Mouse (Mus musculus) midbrain, embryonic 16.5 days (tissue): ENCODE results near the gene Higd2a. TPM values are rescaled to one million over a fixed set of nuclear protein-coding genes. Genes with fewer than 3 reads are reported as not detected.
"Not testable (repeated sequence)": the region's sequence is repeated elsewhere in the genome, so short reads cannot be mapped to it uniquely, and the experiment has no call there.

Experiments
- ATAC-seq: fragments of 200-750 bp; cut with Nextera tagmentation; 2 replicates; pipeline ENCODE4 v1.8.0; 2017; ENCODE audit warnings: moderate TSS enrichment
- H3K27ac ChIP-seq: fragments of 300-500 bp; sonication (generic); 2 replicates; pipeline ENCODE4 v1.5.1; 2014; ENCODE audit warnings: mild to moderate bottlenecking, low read length, mixed read lengths
- H3K27me3 ChIP-seq: fragments of 300-500 bp; sonication (generic); 2 replicates; pipeline ENCODE4 v1.6.1; 2014; ENCODE audit warnings: low read depth, low read length, mixed read lengths; ENCODE audit not compliant: control insufficient read depth, insufficient read depth
- H3K36me3 ChIP-seq: fragments of 300-500 bp; sonication (generic); 2 replicates; pipeline ENCODE4 v1.6.1; 2014; ENCODE audit warnings: mild to moderate bottlenecking, low read length, moderate library complexity, mixed read lengths; ENCODE audit not compliant: control insufficient read depth, insufficient read depth
- H3K4me1 ChIP-seq: fragments of 300-500 bp; sonication (generic); 2 replicates; pipeline ENCODE4 v1.6.1; 2014; ENCODE audit warnings: mild to moderate bottlenecking, low read length, mixed read lengths; ENCODE audit not compliant: control insufficient read depth, insufficient read depth
- H3K4me2 ChIP-seq: fragments of 300-500 bp; sonication (generic); 2 replicates; pipeline ENCODE4 v1.6.1; 2014; ENCODE audit warnings: mild to moderate bottlenecking, low read length, mixed read lengths
- H3K4me3 ChIP-seq: fragments of 300-500 bp; sonication (generic); 2 replicates; pipeline ENCODE4 v1.5.1; 2014; ENCODE audit warnings: low read depth, mild to moderate bottlenecking, low read length, moderate library complexity, mixed read lengths
- H3K9ac ChIP-seq: fragments of 300-500 bp; sonication (generic); 2 replicates; pipeline ENCODE4 v1.6.1; 2014; ENCODE audit warnings: low read depth, low read length, mixed read lengths
- H3K9me3 ChIP-seq: fragments of 300-500 bp; sonication (generic); replicated peaks from 2 replicates; pipeline ENCODE4 v1.6.1; 2014; ENCODE audit warnings: mild to moderate bottlenecking, low read length, mixed read lengths; ENCODE audit not compliant: control insufficient read depth, poor library complexity, severe bottlenecking
- WGBS: fragments of 180-500 bp; shearing (Covaris S2); extraction: QIAGEN DNeasy Blood & Tissue Kit; methylation state at CpG from one replicate; pipeline ENCODE4 v1.1.7; 2014; 5-methylcytosine and 5-hydroxymethylcytosine counted together
- polyA plus RNA-seq: library from polyadenylated mRNA; unstranded; fragments of >200 nt; fragmentation: Nextera tagmentation; extraction: Ambion mirVana; gene quantifications from 2 replicates; pipeline ENCODE4 v1.2.1, GENCODE M21; 2015

Gene Higd2a
- polyA plus RNA-seq, 1 experiment from 2014 or later = 240 TPM

GRCm38 (mm10) chr13:54607204-54607603, 17.2 kb downstream of the Higd2a start:
- WGBS = 73% methylated on average over 5 of the region's 5 CpGs
- H3K9me3 ChIP-seq = no peaks in the 10 kb centered on the region
- 0 out of 2 replicates have a peak, but pooled peaks cover 9% of the 10 kb centered on the region for H3K36me3 ChIP-seq
- ATAC-seq = no peak
- H3K27ac ChIP-seq = no peak overlapping the region
- no peaks in the 10 kb centered on the region; the same call in 1 of the 2 replicates for H3K27me3 ChIP-seq
- peaks cover 25% of the 10 kb centered on the region for H3K4me1 ChIP-seq
- H3K9ac ChIP-seq = no peak overlapping the region
- H3K4me2 ChIP-seq = no peak overlapping the region
- no peak overlapping the region for H3K4me3 ChIP-seq

DNA sequence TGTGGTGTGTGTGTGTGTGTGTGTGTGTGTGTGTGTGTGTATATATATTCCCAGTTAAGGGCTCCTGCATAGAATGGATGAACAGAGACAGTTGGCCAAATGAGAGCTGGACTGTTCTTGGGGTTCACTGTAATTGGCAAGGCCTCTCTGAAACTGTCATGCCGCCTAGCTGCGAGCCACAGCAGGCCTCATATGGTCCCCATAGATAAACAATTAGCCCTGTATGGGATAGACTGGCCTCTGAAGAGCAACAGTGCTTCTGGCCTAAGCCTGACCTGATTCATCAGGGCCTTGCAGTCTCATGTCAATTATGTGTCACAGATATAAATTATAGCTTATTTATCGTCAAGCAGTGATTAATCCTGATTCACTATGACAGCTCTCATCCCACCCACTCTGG, 18.0 kb downstream of the Higd2a start:
- H3K4me2 ChIP-seq = peak overlapping the region; percentile 77
- no peak overlapping the region for H3K9ac ChIP-seq
- H3K36me3 ChIP-seq = 0 out of 2 replicates have a peak, but pooled peaks cover 9% of the 10 kb centered on the region
- no peak overlapping the region for H3K27ac ChIP-seq
- no peak for ATAC-seq
- H3K4me3 ChIP-seq = no peak overlapping the region
- H3K4me1 ChIP-seq = peaks cover 25% of the 10 kb centered on the region
- no peaks in the 10 kb centered on the region for H3K9me3 ChIP-seq
- no peaks in the 10 kb centered on the region; the same call in 1 of the 2 replicates for H3K27me3 ChIP-seq
- 67% methylated on average over 3 of the region's 3 CpGs for WGBS

GRCm38 (mm10) chr13:54608666-54609065, 18.7 kb downstream of the Higd2a start:
- peaks cover 25% of the 10 kb centered on the region for H3K4me1 ChIP-seq
- 8% methylated on average over 8 of the region's 8 CpGs for WGBS
- no peaks in the 10 kb centered on the region; the same call in 1 of the 2 replicates for H3K27me3 ChIP-seq
- H3K4me2 ChIP-seq = peak overlapping the region; percentile 77
- no peaks in the 10 kb centered on the region for H3K9me3 ChIP-seq
- no peak for ATAC-seq
- peak overlapping the region; percentile 42 for H3K9ac ChIP-seq
- H3K27ac ChIP-seq = 0 out of 2 replicates have a peak overlapping the region, but pooled peaks have one; percentile 9
- H3K4me3 ChIP-seq = peak overlapping the region; percentile 21
- 0 out of 2 replicates have a peak, but pooled peaks cover 9% of the 10 kb centered on the region for H3K36me3 ChIP-seq

DNA sequence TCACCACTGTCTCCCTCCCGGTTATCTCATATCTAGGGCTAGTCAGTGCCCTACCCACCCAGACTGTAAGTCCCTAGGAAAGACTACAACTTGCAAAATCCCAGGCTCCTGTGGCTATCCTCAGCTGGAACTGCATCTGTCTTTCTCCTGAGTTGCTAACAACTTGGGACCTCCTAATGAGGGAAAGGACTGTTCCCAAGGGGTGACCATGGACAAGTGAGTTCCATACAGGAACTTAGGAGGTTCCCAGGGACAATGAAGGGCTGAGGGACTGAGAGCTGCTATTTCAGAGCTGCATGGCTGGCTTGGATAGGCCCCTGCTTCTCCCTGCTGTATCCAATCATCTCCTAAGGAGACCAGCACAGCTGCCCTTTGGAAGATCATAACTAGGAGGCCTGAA, 19.3 kb downstream of the Higd2a start:
- no peak for ATAC-seq
- Histone ChIP-seq H3K4me3 (peak overlapping the region; percentile 21), H3K4me2 (peak overlapping the region; percentile 77), H3K36me3 (0 out of 2 replicates have a peak, but pooled peaks cover 8% of the 10 kb centered on the region), H3K27ac (no peak overlapping the region), H3K4me1 (peaks cover 25% of the 10 kb centered on the region), H3K9ac (peak overlapping the region; percentile 42; the same call in 1 of the 2 replicates), H3K27me3 (no peaks in the 10 kb centered on the region; the same call in 1 of the 2 replicates), H3K9me3 (no peaks in the 10 kb centered on the region)
- 7% methylated on average over 1 of the region's 1 CpGs for WGBS

DNA sequence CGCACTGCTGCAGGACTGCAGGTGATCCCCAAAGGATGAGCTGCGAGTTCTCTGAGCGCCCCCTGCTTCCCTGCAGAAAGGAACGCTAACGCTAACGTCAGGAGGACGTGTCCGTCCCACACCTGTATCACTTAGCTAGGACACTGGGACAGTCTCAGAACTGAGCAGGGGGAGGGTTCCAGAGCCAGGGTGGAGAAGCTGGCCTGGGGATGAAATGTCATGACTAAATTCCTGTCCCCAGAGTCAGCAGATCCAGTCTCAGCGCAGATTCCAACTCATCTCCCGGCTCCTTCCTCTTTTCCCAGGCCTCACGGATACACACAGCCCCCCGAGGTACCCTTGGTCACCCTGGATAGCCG, 20.6 kb downstream of the Higd2a start:
- Histone ChIP-seq H3K4me3 (peak overlapping the region; percentile 81), H3K27me3 (no peaks in the 10 kb centered on the region; the same call in 1 of the 2 replicates), H3K9ac (peak overlapping the region; percentile 91), H3K4me1 (peaks cover 25% of the 10 kb centered on the region), H3K4me2 (peak overlapping the region; percentile 77), H3K9me3 (no peaks in the 10 kb centered on the region), H3K27ac (peak overlapping the region; percentile 78), H3K36me3 (0 out of 2 replicates have a peak, but pooled peaks cover 2% of the 10 kb centered on the region)
- WGBS = 6% methylated on average over 13 of the region's 13 CpGs
- no peak for ATAC-seq

DNA sequence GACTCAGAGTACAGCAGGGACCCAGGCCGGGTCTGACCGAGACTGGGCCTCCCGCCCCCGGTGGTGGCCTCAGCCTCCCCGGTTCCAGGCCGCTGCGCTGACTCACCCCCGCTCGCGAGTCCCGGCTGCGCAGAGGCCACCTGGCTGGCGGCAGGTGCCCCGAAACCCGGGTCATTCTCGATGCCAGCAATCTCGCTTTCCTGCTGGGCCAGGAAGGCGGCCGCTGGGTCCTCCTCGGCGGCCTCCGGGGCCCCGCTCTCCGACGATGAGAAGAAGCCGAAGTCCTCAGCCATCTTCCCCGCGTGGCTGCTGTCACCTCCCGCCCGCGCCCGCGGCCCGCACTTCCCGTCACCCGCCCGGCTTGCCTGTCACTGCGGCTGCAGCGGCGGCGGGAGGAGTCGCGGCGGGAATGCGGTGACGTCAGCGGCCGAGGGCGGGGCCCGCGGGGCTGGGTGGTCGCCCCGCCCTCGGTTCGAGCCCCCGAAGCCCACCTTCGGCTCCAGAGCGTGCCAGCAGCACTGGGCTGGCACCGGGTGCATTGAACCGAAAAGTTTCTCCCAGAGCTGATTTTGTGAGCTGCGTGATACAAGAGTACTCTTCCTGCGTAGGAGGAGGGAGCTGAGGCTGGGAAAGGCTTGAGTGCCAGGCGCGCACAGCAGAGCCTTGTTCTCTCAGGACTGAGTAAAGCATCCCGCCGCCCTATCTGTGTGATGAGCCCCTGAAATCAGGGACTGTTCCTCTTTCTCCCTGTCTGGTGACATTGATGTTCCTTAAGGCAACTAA, 21.2 kb downstream of the Higd2a start, which contains the start of gene Cltb:
Gene Cltb, minus strand, starts transcription at position 373 of the 783 bp plus-strand sequence.
- Histone ChIP-seq H3K4me2 (peak within 1 kb of the TSS; percentile 77), H3K4me1 (peaks cover 25% of the 10 kb centered on the region), H3K36me3 (0 out of 2 replicates have a peak, but pooled peaks cover 2% of the 10 kb centered on the region), H3K4me3 (peak within 1 kb of the TSS; percentile 81), H3K27me3 (no peaks in the 10 kb centered on the region), H3K9ac (peak within 1 kb of the TSS; percentile 91), H3K9me3 (no peaks in the 10 kb centered on the region), H3K27ac (peak within 1 kb of the TSS; percentile 78)
- peak; percentile 74 for ATAC-seq
- under 1% methylated on average over 65 of the region's 66 CpGs for WGBS

- H3K27me3 ChIP-seq, H3K9ac ChIP-seq, H3K4me3 ChIP-seq, H3K27ac ChIP-seq, H3K36me3 ChIP-seq, H3K4me2 ChIP-seq, ATAC-seq, H3K9me3 ChIP-seq: not testable (repeated sequence)
- peaks cover 25% of the 10 kb centered on the region for H3K4me1 ChIP-seq
- 88% methylated on average over 8 of the region's 8 CpGs for WGBS
Observed at GRCm38 (mm10) chr13:54613141-54613540, 23.1 kb downstream of the Higd2a start.

- ATAC-seq = no peak
- Histone ChIP-seq H3K9me3 (no peaks in the 10 kb centered on the region), H3K9ac (no peak overlapping the region), H3K4me2 (no peak overlapping the region), H3K36me3 (no peaks in the 10 kb centered on the region), H3K4me1 (peaks cover 6% of the 10 kb centered on the region), H3K27ac (no peak overlapping the region), H3K27me3 (no peaks in the 10 kb centered on the region; the same call in 1 of the 2 replicates), H3K4me3 (no peak overlapping the region)
- WGBS = 81% methylated on average over 8 of the region's 8 CpGs
Observed at GRCm38 (mm10) chr13:54616307-54616706, 26.3 kb downstream of the Higd2a start.

DNA sequence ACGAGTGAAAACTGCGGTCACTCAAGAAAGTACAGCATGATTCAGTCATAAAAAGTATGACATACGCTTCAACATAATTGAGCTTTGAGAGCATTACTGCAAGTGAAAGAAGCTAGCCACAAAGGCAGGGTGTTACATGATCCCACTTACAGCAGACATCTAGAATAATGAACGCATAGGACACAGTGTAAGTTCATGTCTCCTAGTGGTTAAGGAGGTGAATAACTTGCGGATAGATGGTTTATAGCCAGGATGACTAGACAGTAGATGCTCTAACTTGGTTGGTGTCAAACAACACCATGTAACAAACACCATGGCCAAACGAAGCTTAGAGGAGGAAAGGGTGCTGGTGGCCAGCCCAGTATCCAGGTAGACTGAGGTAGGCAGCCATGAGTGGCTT, 27.0 kb downstream of the Higd2a start:
- Histone ChIP-seq H3K9me3 (no peaks in the 10 kb centered on the region), H3K4me3 (no peak overlapping the region), H3K27ac (no peak overlapping the region), H3K27me3 (no peaks in the 10 kb centered on the region; the same call in 1 of the 2 replicates), H3K9ac (no peak overlapping the region), H3K4me1 (peaks cover 2% of the 10 kb centered on the region; the same call in 1 of the 2 replicates), H3K4me2 (no peak overlapping the region), H3K36me3 (no peaks in the 10 kb centered on the region)
- WGBS = 72% methylated on average over 6 of the region's 6 CpGs
- ATAC-seq = no peak
